Mouse (Mus musculus) heart, adult 9 months (tissue): ENCODE measurements at regions not wholly inside any gene's neighbourhood (a gene's known extent, or its start where the extent isn't known, plus 50 kb on each side); places are given as distances from the start of the nearest gene placed in this dataset.

Source experiments
- DNase-seq, 2 experiments: peaks; one replicate each; pipeline ENCODE4 v3.0.0; 2022; ENCODE audit warnings: low spot score in 2 of 2

- no peak for DNase-seq
Observed at GRCm38 (mm10) chr9:6552731-6553130, 283.1 kb upstream of the Ddi1 start.

GRCm38 (mm10) chr9:6540178-6540700 lies 270.6 kb upstream of the Ddi1 start:
- DNase-seq: no peak

- no peak for DNase-seq
Observed at GRCm38 (mm10) chr9:6528836-6529235, 259.2 kb upstream of the Ddi1 start.

GRCm38 (mm10) chr9:6517194-6517593 lies 247.5 kb upstream of the Ddi1 start:
- no peak for DNase-seq

GRCm38 (mm10) chr9:6497786-6498185 lies 228.1 kb upstream of the Ddi1 start:
- DNase-seq: no peak

- peak; percentile 7 to 38 for DNase-seq
Observed at GRCm38 (mm10) chr9:6480401-6480800, 210.8 kb upstream of the Ddi1 start.

GRCm38 (mm10) chr9:6454542-6454941 lies 184.9 kb upstream of the Ddi1 start:
- no peak for DNase-seq

GRCm38 (mm10) chr9:6435236-6435635 lies 165.6 kb upstream of the Ddi1 start:
- DNase-seq: no peak

- no peak for DNase-seq
Observed at GRCm38 (mm10) chr9:6433813-6434456, 164.3 kb upstream of the Ddi1 start.

- peak; percentile 35 to 65 for DNase-seq
Observed at GRCm38 (mm10) chr9:6430859-6431258, 161.2 kb upstream of the Ddi1 start.

GRCm38 (mm10) chr9:6430437-6430836 lies 160.8 kb upstream of the Ddi1 start:
- no peak for DNase-seq
